Mouse (Mus musculus) brain, embryonic 18.5 days (tissue): ENCODE results near the gene Lrrc4.

Experiments
- DNase-seq: peaks from one replicate; pipeline ENCODE4 v3.0.0-alpha.2; 2012; ENCODE audit warnings: low read depth, low spot score

The Lrrc4 gene

DNA sequence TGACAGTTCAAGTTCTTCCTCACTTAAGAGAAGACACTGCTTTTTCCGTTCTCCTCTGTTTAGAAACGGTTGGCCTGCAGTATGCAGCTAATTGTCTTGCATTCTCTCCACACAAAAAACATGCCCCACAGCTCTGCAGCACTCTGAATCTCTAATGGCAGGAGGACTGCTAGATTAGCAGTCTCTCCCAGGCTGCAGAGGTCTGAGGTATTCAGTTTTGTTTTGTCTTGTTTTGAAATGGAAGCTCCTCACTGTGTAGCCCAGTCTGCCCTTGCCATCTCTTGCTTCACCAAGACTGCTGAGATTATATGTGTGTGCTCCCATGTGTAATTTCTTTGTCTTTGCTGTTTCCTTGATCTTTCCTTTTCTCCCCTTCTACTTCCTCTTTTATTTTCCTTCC, 101.9 kb downstream of the Lrrc4 start:
- DNase-seq, result no peak

DNA sequence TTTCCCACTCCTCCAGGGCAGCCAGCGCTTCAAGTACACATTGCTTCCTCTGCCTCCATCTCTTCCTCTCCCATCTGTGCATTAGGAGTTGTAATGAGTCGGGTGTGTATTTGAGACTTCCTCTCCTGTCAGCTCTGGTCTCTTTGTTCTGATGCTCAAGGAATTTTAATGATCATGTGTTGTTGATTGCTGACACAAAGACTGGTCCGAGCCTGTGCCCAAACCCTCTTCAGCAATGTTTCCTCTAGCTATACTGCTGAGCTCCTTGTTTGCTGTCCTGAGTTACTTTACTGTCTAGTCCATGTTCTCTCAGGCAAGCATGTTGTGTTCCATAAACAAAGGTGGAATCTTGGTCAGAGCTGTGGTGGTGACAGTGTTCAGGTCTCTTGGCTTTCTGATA, 102.3 kb downstream of the Lrrc4 start:
- DNase-seq, result no peak

DNA sequence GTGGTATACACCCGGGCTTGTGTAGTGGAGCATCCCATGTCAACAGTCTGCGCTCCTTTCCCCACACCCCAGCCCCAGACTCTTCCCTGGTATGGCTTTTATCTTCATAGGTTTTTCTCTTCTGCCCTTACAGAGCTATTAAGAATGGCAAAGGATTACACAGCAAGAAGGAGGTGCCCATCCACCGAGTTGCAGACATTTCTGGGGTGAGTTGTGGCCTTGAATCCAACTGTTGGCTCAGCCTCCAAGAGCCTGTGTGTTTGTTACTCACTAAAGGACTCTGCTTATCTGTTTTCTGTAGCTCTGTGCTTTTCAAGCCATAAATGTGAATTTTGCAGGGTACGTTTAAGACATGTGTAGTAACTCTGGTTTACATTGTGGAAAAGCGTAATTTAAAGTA, 106.8 kb downstream of the Lrrc4 start:
- DNase-seq, result no peak

DNA sequence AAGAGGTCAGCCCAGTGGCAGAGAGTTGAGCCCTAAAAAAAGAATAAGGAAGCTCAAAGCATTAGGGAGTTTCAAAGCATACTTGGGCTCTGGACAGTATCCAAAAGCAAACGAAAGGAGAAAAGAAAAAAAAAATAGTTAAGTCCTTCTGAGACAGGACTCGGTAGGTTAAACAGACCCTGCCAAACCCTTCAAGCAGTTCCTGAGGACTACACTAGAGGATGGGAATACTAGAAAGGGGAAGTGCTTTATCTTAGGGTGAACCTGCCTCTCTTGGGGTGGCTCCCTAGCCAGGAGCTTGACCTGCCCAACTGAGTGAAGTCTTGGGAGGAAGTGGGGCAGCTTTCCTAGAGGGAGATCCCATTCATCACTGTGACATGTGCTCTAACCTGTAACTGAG, 108.5 kb downstream of the Lrrc4 start:
- no peak for DNase-seq

DNA sequence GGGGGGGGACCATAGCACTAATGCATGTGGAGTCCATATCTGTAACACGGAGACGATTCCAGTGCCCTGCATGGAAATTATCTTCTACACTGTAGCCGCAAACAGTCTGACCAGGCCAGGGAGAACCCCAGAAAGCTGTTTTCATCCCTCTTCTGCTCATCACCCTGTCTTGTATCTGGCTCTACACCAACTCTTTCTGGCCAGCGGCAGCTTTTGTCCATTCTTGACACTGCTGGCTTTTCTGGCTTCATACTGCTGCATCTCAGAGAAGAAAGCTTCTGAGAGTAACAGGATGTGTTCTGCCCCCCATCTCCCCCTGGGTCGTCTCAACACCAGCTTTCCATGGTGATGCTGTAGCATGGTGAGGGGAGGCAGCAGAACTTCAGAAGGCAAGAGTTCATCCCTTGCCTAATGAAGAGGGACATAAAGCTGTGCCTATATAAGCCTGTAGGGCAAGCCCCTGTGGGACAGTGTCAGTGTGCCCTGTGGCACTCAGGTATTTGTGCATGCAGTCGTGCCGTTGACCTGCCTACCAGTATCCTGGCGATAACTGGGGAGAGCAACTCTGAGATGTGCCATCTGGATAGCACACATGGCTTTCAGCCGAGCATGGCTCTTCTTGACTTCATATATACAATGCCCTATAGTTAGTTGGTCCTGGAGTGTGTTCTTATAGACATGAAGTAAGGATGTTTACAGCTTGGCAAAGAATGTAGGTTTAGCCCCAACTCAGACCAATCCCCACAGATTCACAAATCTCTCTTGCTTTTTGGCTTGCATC, 111.0 kb downstream of the Lrrc4 start:
- DNase-seq, result no peak

DNA sequence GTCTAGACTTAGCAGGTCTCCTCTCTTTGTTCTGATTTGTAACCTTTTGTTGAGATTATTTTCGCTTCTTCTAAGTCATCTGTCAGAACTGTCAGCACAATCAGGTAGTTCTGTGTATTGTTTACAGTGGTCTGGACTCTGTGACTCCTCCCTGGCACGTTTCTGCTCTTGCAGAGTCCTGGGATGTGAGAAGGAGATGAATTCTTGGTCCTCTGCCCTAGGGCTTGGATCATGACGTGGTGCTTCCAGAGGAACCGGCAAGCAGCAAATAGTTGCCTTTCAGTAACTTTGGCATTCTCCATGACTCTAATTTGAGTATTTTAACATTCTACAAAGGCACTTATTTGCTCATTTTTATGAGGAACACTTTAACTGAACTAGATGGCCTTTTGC, 113.7 kb downstream of the Lrrc4 start:
- no peak for DNase-seq

DNA sequence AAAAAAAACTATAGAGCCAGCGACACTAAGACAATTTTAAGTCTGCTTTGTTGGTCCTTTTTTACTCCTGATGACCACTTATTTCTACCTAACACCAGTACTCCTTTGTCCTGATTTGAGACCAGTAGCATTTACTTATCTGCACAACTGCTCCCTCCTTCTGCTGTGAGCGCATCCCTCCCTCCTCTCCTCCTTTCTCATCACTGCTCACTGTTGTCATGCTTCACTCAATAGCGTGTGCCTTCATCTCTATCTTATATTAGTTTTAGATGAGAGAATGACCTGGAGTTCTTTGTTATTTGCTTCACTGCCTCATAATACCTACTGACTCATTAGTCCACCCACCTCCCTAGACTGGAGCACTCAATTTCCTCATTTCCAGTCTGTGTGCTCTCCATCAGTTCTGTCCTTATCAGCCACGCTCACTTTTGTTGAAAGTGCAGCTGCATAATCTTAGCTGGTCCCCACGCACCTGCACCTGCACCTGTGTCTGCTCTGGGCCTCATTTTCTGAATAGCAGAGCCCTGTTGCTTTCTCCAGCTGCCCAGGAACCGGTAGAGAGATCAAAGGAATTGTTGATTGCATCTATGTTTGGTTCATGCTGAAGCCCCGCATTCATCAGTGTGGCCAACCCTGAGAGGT, 114.2 kb downstream of the Lrrc4 start:
- no peak for DNase-seq

DNA sequence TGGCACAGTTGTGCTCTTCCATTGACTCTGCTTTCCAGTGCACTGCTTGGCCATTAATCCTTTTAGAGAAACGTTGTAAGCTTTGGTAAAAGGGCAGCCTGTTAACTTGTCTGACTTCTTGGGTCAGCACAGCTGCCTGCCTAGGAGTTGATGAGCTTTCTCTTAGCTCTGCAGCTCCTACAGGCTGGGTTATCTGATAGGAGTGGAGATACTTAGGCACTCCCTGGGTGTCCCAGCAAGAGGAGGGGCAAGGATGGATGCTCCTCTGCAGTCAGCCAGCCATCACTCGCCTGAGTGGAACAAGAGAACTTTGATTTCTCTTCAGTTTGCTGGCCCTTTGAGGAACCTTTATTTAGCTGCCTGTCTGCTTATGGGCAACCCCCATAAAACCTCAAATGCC, 121.5 kb downstream of the Lrrc4 start:
- no peak for DNase-seq

DNA sequence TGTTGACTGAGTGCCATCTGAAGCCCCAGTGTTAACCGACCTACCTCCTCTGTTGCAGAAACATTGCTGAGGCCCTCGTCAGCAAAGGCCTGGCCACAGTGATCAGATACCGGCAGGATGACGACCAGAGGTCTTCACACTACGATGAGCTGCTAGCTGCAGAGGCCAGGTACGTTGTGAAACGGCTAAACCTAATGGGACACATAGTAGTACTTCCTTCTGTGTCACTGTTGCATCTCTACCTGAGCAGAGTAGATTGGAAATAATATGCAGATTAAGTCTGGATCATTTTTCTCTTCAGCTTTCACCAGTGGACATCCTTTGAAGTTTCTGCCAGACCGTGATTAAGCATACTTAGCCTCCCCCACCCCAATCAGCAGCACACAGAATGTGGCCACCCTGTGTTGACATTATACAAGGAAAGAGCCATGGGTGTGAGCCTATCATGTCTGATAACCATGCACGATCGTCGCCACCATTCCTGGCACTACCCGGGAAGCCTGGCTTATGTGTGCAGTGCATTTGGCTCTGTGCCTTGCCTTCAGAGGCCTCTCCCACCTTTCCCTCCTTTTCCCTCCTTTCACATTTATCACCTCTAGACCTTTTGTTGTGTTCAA, 124.5 kb downstream of the Lrrc4 start:
- no peak for DNase-seq

DNA sequence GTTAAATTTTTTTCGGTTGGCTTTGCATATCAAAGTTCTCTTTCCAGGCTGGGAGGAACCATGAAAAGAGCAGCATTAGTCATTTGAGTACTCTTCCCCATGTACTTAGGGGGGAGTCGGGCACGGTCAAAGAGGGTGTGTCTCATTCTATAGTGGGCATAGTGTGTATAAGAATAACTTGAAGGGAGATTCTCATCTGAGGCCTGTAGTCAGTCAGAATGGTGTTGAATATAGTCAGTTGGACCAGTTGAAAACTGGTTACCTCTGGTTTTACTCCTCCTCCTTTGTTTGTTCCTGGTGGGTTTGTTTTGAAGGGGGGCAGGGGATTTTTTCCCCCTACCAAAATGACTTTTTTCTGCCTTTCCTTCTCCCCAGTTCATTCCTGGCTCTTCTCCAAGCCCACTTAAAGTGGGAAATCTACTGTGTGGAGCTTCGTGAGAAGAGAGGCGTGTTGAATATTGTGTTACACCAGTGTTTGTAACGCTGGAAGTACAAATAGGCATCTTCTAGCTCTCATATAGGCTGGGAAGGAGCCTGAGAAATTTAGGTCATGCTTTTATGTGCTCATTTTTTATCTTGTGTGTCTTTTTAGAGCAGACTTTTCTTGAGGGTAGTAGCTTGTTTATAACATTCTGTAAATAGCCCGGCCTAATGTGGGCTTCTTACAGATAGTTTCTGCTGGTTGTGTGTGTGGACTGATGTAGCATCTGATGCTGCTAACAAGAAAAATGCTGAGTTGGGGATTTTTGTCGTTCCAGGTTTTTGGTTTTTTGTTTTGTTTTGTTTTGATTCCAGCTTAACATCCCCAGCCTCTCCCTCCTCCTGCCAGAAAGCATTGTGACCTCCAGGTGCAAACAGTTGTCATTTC, 125.2 kb downstream of the Lrrc4 start:
- DNase-seq, result no peak

DNA sequence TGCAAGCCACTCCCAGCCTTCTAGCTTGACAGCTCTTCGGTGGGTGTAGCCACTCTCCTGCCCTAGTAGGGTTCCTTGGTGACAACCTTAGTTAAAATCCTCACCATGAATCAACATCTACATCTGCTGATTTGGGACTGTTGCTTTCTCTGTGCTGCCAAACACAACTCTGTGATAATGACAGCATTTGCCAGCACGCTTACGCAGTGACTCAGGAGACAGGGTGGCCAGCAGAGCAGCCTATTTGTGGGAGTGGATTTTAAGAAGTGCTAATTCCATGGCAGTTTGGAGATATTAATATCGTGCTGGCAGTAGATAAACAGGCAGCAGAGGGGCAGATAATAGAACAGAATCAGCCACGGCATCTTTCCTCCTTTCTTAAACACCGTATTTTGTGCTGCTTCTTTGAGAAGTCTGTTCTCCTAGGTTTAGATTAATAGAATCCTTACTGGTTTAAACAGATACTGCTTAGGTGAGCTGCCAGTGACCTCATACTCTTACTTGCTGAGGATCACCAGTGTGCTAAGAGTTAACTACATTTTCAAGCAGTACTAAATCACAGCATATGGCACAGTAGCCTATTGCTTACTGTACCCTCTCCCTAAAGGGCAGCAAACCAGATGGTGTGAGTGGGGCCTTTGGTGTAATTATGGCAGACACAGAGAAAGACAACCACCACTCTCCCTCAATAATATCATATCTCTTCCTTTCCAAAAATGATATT, 126.0 kb downstream of the Lrrc4 start:
- DNase-seq, result no peak

DNA sequence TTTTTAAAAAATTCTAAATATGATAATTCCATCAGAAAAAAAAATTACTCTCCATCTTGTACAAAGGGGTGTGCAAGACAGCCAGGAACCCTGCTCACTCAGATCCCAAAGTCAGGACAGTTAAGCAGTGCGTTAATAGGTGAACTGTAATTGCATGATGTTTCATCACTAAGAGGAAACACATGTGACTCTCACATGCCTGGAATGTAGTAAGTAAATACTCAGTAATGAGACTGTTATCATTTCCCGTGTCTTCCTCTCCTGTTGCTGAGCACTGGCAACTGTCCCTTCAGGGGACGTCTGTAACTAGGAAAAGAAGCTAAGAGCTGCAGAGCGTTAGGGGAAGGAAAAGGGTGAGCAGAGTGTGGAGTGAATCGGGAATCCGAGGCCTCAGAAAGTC, 126.9 kb downstream of the Lrrc4 start:
- DNase-seq, result no peak

DNA sequence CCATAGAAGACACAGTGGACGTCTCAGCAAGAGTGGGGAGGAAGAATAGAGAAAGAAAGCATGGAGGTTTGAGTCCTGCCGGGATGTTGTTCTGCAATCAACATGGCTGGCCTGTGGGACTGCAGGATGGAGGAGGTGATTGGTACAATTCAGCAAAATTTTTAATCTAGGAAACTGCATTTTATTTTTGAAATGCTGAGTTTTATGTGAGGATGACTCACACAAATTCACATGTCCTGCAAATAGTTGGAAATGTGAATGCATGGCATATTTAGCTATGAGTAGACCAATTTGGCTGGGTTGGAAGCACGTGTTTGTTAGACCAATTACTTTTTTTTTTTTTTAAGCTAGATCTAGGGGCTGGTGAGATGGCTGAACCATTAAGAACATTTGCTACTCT, 134.3 kb downstream of the Lrrc4 start:
- DNase-seq, result no peak

DNA sequence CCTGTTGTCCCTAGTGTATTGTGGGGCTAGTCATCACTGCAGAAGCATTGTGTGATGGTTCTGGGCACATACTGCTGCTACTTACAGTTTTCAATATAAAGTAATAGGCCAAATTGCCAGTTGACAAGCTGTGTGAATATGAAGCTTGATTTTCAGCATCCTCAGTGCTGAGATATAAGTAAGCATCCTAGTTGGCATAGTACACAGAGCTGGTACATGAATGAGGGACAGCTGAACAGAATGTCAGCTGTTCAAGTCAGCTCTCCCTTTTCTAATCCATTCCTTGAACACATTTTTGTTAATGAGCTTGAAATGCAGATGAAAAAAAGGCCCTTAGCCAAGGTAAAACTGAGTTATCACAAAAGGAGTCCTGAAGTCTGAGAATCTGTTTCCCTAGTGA, 138.9 kb downstream of the Lrrc4 start:
- no peak for DNase-seq

DNA sequence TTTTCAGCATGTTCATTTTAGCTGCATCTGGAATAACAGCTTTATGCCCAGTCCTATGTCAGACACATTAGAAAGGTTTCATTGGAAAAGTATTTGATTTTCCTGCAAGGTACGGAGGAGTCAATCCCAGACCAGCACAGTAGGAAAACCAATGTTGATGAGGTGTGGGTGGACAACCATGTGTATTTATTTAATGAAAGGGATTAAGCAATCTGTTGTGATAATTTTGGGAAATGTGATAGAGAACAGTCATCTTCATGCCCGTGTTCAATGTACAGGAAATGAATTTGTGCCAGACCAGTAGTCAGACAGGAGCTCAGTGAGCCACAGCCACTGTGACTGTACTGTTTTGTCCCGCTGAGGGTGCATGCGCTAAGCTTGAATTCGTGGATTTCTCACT, 143.8 kb downstream of the Lrrc4 start:
- no peak for DNase-seq

DNA sequence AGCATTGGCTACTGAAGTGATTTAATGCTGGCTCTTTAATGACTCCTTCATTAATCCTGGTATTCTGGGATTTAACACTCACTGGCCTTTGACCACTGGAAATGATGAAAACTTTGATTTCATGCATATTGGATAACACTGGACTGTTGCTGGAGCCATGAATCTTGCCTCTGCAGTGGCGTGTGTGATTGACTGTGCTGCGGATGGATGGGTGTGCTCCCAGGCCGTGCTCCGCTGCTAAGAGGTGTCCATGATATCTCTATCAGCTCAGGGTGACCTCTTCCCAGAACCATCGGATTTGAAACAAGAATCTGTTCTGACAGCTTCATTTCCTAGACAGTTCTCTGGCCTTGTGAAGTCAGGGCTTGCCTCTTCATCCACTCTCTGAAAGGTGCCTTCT, 145.8 kb downstream of the Lrrc4 start:
- no peak for DNase-seq

DNA sequence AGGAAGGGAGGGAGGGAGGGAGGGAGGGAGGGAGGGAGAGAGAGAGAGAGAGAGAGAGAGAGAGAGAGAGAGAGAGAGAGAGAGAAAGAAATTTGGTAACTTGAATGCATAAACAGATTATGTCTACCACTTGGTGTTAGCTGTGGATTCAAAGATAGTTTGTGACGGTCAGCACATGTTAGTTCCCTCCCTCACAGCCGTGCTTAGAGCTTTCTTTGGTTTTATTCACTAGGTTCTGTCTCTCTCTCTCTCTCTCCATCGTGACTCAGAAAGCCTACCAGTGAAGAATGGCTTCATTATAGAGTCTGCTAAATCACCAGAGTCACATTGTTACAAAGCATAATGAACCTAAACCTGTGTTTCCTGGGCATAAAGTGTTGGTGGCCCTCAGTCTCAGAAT, 146.5 kb downstream of the Lrrc4 start:
- DNase-seq, result no peak

DNA sequence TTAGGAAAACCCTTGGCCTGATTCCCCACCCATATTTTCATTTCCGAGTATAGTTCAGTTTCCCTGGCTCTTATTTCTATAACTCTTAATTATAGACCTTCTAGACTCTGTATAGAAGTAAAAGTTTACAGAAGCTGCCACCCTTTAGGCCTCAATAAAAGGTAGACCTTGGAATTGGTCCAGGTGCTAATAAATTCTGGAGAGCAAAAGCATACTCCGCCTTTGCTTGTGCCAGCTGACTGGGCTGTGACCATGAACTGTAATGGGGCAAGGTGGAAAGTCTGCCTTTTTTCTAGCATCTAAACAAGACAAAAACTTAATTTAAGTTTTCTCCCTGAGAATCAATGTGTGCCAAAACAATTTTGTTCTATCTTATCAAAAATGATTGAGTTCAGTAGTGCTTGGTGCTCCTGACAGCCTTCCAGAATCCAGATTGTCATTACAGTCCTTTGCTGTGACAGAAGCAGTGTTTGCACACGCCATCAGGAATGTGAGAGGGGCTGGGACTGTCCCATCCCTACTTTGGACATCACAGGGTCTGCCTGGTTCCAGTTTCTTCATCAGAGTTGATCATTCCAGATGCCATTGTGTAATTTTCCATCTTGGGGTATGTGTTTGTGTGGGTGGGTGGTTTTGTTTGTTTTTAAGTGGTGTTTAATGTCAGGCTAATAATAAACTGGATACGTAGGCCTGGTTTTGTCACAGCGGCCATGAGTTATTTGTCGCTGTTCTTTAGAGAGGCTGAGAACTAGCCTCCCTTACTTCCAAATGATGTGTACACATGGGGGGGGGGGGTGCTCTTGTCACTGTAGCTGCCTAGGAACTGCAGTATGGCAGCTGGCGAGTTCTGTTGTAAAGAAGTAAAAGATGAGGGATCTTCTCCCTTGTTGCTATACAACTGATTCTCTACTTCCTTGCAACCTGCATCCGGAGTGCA, 149.8 kb downstream of the Lrrc4 start:
- DNase-seq, result no peak

DNA sequence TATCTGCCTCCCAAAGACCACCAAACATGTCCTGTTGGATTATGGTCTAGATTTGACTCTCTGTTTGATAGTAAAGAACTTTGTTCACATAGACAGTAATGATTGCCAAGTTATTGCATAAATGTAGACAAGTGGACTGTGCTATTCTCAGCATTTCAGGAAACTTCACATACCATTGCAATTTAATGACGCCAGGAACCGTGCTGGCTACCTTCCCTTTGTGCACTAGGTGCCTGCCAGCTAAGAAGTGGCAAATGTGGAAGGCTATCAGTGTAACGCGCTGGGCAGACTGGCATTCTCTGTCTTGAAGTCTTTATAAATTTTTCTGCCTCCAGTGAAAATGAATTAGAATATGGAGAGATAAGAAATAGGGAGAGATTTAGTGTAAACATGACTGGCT, 151.0 kb downstream of the Lrrc4 start:
- no peak for DNase-seq

DNA sequence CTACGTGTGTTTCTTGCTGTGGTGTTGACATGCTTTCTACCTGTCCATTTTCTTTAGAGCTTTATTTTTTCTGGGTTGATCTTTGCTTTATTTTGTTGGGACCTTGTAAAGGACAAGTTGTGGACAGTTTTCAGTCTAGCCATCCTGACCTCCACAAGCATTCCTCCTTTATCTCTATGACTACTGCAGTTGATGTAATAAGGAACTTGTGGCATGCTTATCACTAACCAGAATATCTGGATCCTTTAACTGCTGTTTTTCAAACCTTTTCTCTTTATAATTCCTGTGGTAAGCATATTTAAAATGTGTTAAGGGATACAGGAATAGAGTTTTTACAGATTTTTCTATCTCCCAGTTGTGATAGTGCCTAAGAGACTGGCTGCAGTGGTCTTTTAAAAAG, 152.7 kb downstream of the Lrrc4 start:
- no peak for DNase-seq
